Mouse (Mus musculus) adrenal gland, adult 8-10 months (tissue): ENCODE results near the gene Schip1. TPM values are rescaled to one million over a fixed set of nuclear protein-coding genes. Genes with fewer than 3 reads are reported as not detected.

Source experiments
- DNase-seq: peaks from one replicate; pipeline ENCODE4 v3.0.0; 2022
- total RNA-seq, 4 experiments: library from RNA; stranded (reverse); gene quantifications; 2 replicates each; pipeline ENCODE4 v1.2.4; 2022

Schip1 gene
- total RNA-seq, 4 experiments from 2014 or later: 7.6 to 8.7 (median 8.6) TPM

DNA sequence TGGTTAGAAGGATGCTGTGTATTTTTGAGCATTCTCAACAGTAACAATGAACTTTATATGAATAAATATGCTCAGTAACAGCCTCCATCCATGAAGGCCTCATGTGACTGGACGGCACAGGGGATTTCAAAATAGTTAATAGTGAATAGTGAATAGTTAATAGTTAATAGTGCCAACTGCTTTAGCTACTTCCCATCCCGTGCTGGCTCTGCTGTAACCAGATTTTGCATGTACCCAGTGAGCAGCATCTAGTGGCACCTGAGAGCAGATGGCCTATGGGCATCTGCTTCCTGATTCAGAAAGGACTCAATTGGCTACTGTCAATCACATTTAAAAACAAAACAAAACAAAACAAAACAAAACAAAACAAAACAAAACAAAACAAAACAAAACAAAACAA, 329.0 kb downstream of the Schip1 start:
- no peak for DNase-seq

DNA sequence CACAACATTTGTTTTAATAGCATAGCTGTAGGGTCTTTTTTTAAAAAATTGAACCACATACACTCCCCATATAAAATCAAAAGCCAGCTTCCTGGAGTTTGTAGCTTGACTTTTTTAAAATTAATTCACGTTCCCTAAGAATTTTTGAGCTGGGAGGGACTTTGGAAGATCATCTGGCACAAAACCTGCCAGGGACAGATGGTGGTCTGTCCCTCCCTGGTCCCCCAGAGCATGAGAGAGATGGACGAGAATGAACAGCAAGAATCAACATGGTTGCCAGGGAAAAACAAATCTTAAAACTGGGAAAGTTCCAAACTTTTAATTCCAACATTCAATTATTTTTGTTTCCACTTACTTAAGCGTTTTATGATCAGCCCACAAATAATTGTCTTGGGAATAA, 334.1 kb downstream of the Schip1 start:
- DNase-seq: no peak

DNA sequence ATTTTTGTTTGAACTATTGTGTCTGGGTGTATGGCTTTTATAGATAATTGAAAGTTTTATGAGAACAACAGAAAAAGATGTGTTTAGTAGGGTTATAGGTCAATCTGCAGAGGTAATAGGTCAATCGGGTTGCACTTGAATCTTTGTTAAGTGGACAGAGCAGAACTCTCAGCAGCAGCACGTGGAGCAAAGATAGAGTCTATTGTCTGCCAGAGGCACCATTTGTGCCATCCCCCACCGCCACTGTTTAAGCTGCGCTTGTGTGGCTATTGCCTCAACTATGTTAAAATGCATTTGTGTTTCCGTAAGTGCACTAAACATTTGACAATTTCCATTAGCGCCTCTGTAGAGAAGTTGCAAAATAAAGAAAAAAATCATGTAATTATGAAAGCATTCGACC, 335.5 kb downstream of the Schip1 start:
- DNase-seq: no peak

DNA sequence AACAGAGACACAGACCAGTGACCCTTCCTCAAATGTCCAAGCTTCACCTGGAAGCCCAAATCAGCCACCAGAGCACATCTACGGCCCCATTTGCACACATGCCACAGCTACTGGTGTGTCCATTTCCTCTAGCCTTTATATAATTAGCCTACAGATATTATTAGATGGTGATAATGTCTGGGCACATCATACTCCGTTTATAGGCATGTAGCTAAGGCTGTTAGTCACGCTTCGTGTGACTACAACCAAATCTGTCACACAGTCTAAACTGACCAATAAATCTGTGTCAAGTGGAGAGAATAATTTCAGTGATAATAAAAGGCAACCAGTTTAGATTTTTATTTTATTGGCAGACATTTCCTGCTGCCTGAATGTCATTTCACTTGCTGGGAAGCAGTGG, 338.7 kb downstream of the Schip1 start:
- no peak for DNase-seq

DNA sequence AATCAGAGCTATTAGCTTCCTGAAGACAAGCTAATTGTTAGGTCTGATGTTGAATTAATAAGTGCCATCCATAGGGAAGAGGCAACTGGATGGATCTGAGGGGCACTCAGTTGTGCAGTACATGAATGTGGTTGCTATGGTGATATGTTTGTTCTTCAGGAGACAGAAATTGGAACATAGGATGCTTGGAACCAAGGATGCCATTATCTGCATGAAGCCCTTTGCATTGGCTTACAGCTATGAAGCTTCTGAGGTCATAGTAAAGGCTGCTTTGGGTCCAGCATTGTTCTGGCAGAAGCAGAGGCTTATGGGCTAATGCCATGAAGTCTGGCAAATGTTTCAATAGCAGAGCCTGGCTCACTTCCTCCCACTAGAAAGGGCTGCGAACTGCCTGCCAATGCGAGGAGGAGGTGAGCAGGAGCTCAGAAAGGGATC, 339.2 kb downstream of the Schip1 start:
- DNase-seq: no peak

DNA sequence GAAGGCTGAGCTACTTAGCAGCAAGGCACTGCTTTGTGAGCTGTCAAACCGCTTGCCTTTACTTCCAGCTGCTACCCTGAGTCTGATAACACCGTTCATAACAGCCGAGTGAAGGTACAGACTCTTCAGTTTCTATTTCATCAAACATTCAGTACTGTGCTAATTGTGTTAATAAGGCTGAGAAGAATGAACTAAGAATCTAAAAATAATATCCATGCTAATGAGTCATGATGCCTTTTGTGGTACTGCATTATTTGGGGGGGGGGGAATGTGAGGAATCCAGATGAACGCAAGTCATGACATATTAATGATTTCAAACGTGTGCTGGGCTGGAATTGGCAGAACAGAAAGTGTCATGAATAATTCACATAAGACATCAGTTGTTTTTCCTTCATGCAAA, 341.1 kb downstream of the Schip1 start:
- no peak for DNase-seq

DNA sequence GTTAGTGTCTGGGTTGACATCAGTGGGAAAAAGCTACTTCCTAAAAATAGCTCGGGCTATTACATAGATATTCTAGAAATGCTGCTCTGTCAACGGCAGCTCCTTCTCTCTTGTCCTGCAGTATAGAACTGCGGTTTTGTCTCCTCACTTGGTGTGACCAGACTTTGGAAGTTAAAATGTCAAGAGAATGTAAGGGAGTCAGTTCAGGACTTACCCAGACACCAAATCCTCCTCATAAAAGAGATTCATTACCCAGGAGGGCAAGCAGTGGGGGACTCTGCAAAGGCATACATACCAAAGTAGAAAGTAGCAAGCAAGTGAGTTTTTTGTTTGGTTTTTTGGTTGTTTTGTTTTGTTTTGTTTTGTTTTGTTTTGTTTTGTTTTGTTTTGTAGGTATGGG, 347.7 kb downstream of the Schip1 start:
- DNase-seq: no peak

DNA sequence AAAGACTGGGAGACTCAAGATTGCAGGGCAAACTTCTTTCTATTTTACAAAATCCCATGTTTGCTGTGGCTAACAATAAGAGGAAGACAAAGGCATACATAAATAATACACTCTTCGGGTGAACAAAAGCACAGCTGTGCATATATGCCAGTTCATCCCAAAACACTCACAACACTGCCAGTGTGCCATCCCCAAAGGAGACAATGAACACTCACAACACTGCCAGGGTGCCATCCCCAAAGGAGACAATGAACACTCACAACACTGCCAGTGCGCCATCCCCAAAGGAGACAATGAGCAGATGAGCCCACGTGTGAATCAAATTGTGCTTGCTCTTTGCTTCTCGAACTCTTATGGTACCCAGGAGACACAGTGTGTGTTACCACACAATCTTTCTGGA, 355.2 kb downstream of the Schip1 start:
- DNase-seq: no peak

DNA sequence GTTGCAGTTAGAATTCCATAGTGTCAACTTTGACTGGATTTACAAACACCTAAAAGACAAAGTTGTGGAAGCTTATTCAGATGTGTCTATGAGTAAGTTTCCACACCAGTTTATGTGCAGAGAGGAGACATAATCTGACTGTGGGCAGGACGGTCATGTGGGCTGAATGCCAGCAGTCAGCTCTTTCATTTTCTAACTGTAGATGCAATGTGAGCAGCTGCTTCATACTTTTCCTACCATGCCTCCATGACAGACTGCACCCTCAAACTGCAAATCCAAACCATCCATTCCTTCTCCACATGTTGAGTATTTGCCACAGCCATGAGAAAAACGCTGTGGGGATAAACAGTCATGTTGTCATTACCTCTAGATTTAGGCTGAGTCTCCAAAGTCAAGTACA, 356.3 kb downstream of the Schip1 start:
- DNase-seq: no peak

DNA sequence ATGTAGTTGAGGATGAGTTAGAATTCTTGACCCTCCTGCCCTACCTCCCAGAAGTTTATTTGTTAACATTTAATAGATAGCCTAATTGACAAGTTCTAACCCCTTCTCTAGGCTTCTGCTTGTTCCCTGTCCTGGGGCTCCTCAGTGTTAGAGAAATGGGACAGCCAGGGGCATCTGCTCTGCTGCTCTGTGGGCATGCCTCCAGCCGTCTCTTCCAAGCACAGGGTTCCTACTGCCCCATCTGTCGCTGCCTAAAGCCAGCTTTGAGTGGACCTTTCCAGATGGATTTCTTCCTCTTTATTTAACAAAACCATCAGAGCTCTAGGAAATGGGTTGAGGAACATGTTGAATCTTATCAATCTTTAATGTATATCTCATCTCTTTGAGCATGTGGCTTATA, 357.2 kb downstream of the Schip1 start:
- no peak for DNase-seq

DNA sequence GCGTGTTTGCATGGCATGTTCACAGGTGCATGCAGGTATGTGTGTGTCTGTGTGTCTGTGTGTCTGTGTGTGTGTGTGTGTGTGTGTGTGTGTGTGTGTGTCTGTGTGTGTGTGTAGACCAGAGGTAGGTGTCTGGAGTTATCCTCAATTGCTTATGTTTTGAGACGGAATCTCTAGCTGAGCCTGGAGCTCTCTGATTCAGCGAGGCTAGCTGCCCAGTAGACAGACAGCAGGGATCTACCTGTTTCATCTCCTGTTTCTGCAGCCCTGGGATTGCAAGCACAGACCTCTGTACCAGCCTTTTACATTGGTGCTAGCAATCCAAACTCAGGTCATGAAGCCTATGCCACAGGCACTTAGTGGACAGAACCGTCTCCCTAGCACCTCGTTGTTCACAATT, 363.5 kb downstream of the Schip1 start:
- DNase-seq: no peak

DNA sequence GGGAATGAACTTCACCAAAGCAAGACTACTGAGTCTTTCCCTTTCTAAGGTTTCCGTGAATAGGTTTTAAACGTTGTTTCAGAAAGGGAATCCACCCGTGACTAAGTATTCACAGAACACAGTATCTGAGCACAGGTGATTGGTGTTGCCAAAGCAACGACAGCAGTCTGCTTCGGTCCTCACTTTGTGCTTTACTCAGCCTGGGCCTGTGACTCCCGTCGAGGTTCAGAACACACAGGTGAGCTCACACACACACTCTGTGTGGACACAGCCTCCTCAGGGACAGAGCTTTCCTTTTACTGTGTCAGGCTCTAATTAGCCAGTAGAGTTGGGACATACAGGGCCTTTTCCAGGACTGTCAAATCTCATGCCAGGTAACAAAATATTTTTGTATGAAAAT, 369.8 kb downstream of the Schip1 start:
- no peak for DNase-seq

DNA sequence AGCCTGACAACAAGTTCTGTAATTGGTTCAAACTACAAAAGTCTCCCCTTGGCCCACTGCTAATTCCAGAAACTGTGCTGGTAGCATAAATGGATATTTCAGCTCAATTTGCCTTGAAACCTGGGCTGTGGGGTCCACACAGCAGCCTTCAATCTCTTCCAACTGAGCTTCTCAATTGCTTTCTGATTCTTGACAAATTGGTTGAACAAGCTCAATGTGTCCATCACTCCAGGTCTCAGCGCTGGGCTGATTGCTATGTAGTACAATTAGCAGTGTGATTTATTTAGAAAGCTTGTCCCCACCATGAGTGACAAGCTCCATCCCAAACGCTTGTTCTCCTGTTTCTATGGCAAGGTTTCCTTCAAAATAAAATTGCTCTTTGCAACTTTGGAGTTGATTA, 370.3 kb downstream of the Schip1 start:
- DNase-seq: no peak

DNA sequence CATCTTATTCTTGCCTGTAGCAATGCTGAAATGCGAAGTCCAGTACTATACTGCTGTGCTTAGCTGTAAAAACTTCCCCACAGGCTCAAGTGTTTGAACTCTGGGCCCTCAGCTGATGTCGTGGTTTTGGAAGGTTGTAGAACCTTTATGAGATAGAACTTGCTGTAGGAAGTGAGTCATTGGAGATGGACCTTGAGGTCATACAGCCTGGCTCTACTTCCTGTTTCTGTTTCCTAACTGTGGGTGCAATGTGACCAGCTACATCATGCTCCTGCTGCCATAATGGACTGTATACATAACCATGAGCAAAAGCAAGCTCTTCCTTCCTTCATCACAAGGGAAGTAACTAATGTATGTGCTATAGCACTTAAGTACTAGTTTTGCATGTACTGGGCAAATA, 383.9 kb downstream of the Schip1 start:
- no peak for DNase-seq

DNA sequence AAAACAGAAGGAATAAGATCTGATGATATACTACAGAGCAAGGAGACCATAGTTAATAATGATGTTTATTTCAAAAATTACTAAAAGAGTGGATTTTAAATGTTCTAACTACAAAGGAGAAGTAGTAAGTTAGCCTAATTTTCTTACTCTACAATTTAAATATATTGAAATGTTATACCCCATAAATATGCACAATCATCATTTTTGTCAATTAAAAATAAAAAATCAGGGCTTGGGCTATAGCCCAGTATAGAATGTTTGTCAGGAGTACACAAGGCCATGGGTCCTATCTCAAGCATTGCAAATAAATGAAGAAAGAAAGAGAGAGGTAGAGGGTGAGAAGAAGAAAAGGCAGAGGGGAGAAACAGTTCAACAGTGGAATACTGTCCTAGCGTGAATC, 387.0 kb downstream of the Schip1 start:
- DNase-seq: no peak

DNA sequence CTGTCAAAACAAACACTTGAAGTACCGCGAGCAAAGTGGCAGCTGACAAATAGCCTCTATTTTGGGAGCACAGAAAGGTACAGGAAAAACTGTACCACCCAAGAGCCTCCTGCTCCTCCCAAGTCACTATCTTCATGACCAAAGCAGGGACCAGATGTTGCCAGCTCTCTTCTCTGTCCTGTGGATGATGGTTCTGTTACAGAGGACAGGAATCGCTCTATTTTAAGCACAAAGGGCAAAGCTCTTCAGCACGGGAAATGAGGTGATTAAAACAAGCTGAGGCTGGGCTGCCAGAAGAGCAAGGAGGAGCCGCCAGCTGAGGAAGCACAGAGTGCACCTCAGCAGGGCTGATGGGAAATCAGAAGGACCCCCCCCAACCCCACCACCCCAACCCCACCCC, 388.7 kb downstream of the Schip1 start:
- no peak for DNase-seq

DNA sequence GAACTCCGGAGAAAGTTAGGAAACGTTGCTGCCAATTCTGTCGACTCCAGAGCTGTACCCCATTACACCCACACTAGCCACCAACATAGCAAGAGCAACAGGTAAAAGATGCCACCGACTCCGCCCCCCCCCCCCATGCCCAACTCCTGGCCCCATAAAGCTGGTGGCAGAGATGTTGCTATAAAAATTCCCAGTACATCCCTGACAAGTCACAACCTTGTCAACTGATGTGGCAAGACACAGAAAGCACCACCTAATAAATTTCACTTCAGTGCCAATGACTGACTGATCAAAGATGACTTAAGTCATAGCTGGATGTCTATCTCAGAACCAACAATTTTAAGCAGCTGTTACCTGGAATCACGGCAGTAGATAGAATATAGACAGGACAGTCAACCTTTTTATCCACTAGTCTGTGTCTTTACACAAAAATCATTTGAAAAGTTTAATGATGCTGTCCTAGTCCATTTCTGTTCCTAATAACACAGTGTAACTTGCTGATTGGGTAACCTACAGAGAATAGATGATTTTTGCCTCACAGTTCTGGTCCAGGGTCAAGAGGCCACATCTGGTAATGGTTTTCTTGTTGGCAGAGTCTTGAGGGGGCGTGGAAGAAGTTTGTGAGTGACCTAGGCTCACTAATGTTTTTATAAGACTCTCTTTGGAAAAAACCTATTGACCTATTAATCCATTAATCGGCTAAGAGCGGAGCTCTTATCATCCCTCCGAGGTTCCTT, 389.3 kb downstream of the Schip1 start:
- DNase-seq: no peak

DNA sequence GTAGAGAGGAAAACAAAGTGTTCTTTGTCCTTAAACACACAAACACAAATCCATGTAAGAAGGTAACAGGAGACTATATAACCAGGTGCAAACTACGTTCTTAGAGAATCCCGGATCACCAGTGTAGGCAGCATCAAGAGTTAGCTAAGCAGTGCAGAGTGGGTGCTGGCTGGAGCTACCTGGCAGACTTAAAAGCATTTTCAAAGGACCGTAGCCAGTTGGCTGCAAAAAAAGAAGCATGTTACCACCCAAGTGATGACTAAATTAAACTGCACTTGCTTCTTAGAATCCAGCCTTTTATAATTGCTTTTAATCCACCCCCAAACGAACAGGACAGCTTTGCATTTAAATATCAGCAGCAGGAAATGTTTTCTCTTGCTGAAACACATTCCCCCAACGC, 402.0 kb downstream of the Schip1 start:
- DNase-seq: no peak

DNA sequence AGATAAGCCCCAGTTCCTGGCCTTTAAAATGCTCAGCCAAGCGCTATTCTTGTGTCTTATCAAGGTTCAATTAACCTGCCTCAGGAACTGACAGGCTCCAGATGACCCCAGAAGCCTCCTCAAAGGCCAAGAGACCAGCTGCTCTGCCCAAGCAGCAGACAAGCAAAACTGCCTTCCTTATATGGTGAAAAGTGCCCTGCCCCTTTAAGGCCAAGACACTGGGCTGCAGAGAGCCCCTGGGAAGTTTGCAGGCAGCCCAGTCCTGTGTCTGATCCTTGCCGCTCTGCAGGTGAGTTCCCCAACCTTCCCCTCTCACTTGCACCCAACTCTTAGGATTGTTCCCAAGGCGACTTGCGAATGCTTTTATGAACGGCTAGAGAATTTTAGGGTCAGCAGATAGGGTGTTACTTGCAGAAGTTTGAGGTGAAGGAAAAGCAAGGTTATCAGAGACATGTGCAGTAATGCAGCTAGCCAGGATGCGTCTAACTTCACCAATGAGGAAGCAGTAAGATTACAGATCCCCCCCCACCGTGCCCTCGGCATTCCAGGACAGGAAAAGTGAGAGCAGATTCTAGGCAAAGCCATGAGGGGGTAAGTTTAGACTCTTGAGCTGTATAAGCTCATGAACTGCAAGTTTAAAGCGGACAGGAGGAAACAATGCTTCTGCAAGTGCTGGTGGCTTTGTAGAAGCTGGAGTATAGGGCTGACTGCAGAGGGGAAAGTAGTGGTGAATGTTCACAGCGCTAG, 403.5 kb downstream of the Schip1 start:
- DNase-seq: no peak

DNA sequence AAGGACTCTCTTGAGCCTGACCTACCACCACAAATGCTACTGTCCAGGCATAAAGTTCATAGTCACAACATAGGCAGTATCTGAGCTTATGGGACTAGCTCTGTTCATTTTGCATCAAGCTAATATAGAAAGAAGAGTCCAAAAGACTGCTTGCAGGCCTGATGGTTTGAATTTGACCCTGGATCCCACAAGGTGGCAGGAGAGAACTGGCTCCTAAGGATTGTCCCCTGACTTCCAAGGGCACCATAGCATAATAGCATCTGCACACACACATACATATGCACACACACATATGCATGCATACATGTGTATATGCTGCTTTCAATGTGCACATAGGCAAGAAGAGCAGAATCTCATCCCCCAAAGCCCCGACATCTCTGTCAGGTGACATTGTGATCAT, 405.0 kb downstream of the Schip1 start:
- no peak for DNase-seq

DNA sequence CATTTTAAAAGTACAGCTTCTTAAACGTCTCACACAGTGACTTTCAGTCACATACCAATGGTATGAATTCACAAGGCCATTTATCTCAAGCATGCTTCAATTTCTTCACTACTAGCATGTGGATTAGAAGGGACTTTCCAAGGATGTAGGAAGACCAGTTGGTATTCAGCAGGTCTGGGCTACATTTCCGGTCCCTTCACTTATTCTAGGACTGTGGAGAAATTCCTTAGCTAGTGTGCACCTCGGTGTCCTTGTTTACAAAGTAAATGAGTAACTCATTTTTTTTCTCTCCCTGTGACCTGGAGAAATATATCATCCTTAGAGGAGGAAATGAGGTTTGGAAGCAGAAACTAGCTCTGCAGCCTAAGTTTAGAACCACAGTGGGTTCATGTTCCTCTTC, 405.5 kb downstream of the Schip1 start:
- DNase-seq: no peak

DNA sequence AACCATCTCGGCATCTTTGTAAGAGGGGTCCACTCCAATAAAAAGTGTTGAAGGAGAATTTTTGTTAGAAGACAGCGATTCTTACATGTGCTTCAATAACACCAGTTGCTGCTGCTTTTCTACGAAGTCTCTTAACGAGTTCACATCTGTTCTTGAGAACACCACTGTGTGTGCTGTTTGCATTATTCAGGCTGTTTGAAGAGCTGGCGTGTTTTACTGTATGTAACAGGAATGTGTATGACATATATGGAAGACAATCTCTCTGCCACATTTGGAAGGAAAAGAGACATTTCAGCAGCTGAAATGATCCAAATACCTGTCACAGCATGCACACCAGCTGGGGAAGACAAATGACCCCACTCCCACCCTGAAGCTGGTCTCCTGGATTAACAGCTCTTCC, 406.0 kb downstream of the Schip1 start:
- DNase-seq: no peak

DNA sequence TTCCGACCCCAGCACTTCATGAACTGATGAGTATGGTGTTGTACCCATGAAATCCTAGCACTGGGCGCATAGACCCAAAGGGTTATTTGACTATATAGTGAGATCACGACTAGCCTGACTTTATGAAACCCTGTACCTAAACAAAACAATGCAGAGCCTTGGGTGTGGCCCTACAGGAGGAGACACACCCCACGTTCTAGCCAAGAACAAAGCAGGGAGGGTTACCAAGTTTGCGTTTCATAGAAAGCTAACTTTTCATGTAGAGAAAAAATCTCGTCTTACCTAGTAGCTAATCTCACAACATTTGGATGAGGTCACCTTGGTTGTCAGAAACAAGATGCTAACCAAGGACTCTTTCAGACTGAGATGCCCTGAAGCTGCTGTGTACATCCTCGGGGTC, 411.7 kb downstream of the Schip1 start:
- no peak for DNase-seq

DNA sequence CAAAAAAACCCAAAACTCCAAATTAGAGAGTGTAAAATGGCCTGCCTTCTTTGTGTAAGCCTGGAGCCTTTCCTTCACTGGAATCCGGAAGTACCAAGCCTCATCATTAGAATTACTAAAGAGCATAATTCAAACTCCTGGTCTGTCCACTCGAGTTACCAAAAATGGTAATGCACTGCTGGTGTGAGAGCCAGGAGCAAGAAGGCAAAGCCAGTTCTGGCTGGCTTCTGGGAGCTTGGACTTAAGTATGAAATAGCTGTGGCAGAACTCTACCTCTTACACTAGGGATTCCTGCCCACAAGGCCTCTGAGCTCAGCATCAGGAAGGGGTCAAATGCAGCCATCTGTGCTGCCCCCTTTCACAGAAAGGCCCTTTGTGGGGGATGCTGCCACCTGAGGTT, 412.9 kb downstream of the Schip1 start:
- DNase-seq: no peak
